Mouse (Mus musculus) E14TG2a.4 (cell line): ENCODE measurements at regions not wholly inside any gene's neighbourhood (a gene's known extent, or its start where the extent isn't known, plus 50 kb on each side); places are given as distances from the start of the nearest gene placed in this dataset.

ENCODE experiments used
- H3K27me3 ChIP-seq: 2 replicates; pipeline ENCODE4 v1.6.1; 2014; ENCODE audit warnings: low read length, control low read depth; ENCODE audit not compliant: insufficient read depth
- H3K36me3 ChIP-seq: 2 replicates; pipeline ENCODE4 v1.6.1; 2014; ENCODE audit warnings: low read length, control low read depth; ENCODE audit not compliant: insufficient read depth
- H3K4me1 ChIP-seq: replicated peaks from 2 replicates; pipeline ENCODE4 v1.6.1; 2014; ENCODE audit warnings: low read depth, low read length, control low read depth
- H3K4me3 ChIP-seq: replicated peaks from 2 replicates; pipeline ENCODE4 v1.5.1; 2014; ENCODE audit warnings: mild to moderate bottlenecking, low read length
- H3K9me3 ChIP-seq: 2 replicates; pipeline ENCODE4 v1.6.1; 2014; ENCODE audit warnings: low read length, control low read depth
- CTCF ChIP-seq: conservative IDR thresholded peaks from 2 replicates; pipeline ENCODE4 v1.5.1; 2014; ENCODE audit warnings: low read length
- NANOG ChIP-seq: IDR thresholded peaks from 2 replicates; pipeline ENCODE4 v1.6.1; 2014; ENCODE audit warnings: borderline replicate concordance, low read length, mixed read lengths
- POU5F1 ChIP-seq: IDR thresholded peaks from 2 replicates; pipeline ENCODE4 v1.6.1; 2014; ENCODE audit warnings: low read length, borderline replicate concordance

- Histone ChIP-seq H3K4me1 (peaks cover 7% of the 10 kb centered on the region), H3K9me3 (no peaks in the 10 kb centered on the region), H3K4me3 (peak overlapping the region; percentile 70), H3K27me3 (peaks cover 12% of the 10 kb centered on the region), H3K36me3 (no peaks in the 10 kb centered on the region)
- TF ChIP-seq CTCF = peak; percentile 77
- no peak for TF ChIP-seq NANOG
Measured at GRCm38 (mm10) chr16:50045552-50046547, 245.5 kb downstream of the Cd47 start.

GRCm38 (mm10) chr16:50063540-50063939 lies 263.2 kb downstream of the Cd47 start:
- no peak for TF ChIP-seq POU5F1
- TF ChIP-seq NANOG = no peak
- TF ChIP-seq CTCF = no peak
- Histone ChIP-seq H3K4me1 (no peaks in the 10 kb centered on the region), H3K4me3 (no peak overlapping the region), H3K9me3 (peaks cover 23% of the 10 kb centered on the region), H3K27me3 (no peaks in the 10 kb centered on the region), H3K36me3 (no peaks in the 10 kb centered on the region)

GRCm38 (mm10) chr16:50065336-50066082 lies 265.2 kb downstream of the Cd47 start:
- peaks cover 4% of the 10 kb centered on the region; the same call in 1 of the 2 replicates for H3K4me1 ChIP-seq
- H3K27me3 ChIP-seq = no peaks in the 10 kb centered on the region
- no peak overlapping the region for H3K4me3 ChIP-seq
- H3K9me3 ChIP-seq = peaks cover 15% of the 10 kb centered on the region
- no peak for TF ChIP-seq NANOG
- TF ChIP-seq CTCF = no peak
- no peak for TF ChIP-seq POU5F1
- no peaks in the 10 kb centered on the region for H3K36me3 ChIP-seq

- Histone ChIP-seq H3K27me3 (no peaks in the 10 kb centered on the region), H3K9me3 (0 out of 2 replicates have a peak, but pooled peaks cover 8% of the 10 kb centered on the region), H3K4me3 (no peak overlapping the region), H3K4me1 (peaks cover 10% of the 10 kb centered on the region; the same call in 1 of the 2 replicates), H3K36me3 (no peaks in the 10 kb centered on the region)
- no peak for TF ChIP-seq CTCF
- TF ChIP-seq POU5F1 = no peak
- no peak for TF ChIP-seq NANOG
Measured at GRCm38 (mm10) chr16:50069033-50069432, 268.7 kb downstream of the Cd47 start.

GRCm38 (mm10) chr16:50070728-50071127 lies 270.4 kb downstream of the Cd47 start:
- H3K4me1 ChIP-seq = peaks cover 10% of the 10 kb centered on the region; the same call in 1 of the 2 replicates

GRCm38 (mm10) chr16:50072853-50073360 lies 272.6 kb downstream of the Cd47 start:
- H3K9me3 ChIP-seq = no peaks in the 10 kb centered on the region
- TF ChIP-seq POU5F1 (no peak), CTCF (no peak), NANOG (no peak)
- H3K27me3 ChIP-seq = no peaks in the 10 kb centered on the region
- H3K4me1 ChIP-seq = peaks cover 10% of the 10 kb centered on the region; the same call in 1 of the 2 replicates
- H3K4me3 ChIP-seq = no peak overlapping the region
- no peaks in the 10 kb centered on the region for H3K36me3 ChIP-seq

More at GRCm38 (mm10) chr16:50070728-50071127, 270.4 kb downstream of the Cd47 start:
- Histone ChIP-seq H3K27me3 (no peaks in the 10 kb centered on the region), H3K36me3 (no peaks in the 10 kb centered on the region), H3K4me3 (no peak overlapping the region), H3K9me3 (0 out of 2 replicates have a peak, but pooled peaks cover 8% of the 10 kb centered on the region)
- TF ChIP-seq CTCF = no peak
- TF ChIP-seq POU5F1 = no peak
- no peak for TF ChIP-seq NANOG

- no peak overlapping the region for H3K4me3 ChIP-seq
- H3K4me1 ChIP-seq = peaks cover 7% of the 10 kb centered on the region; the same call in 1 of the 2 replicates
- H3K27me3 ChIP-seq = no peaks in the 10 kb centered on the region
- no peaks in the 10 kb centered on the region for H3K9me3 ChIP-seq
- no peaks in the 10 kb centered on the region for H3K36me3 ChIP-seq
- peak; percentile 49; the same call in 1 of the 2 replicates for TF ChIP-seq CTCF
- TF ChIP-seq POU5F1 = no peak
Measured at GRCm38 (mm10) chr16:50073979-50074378, 273.6 kb downstream of the Cd47 start.

GRCm38 (mm10) chr16:50075641-50076040 lies 275.3 kb downstream of the Cd47 start:
- peaks cover 6% of the 10 kb centered on the region; the same call in 1 of the 2 replicates for H3K4me1 ChIP-seq
- no peak for TF ChIP-seq POU5F1
- no peak for TF ChIP-seq NANOG
- TF ChIP-seq CTCF = no peak
- H3K36me3 ChIP-seq = no peaks in the 10 kb centered on the region
- no peaks in the 10 kb centered on the region for H3K9me3 ChIP-seq
- H3K27me3 ChIP-seq = no peaks in the 10 kb centered on the region
- H3K4me3 ChIP-seq = no peak overlapping the region
